Mouse (Mus musculus) midbrain, embryonic 12.5 days (tissue): ENCODE measurements around the gene 4931428L18Rik. TPM values are rescaled to one million over a fixed set of nuclear protein-coding genes. Genes with fewer than 3 reads are reported as not detected.
"Not testable (repeated sequence)": the region's sequence is repeated elsewhere in the genome, so short reads cannot be mapped to it uniquely, and the experiment has no call there.

Experiments used
- ATAC-seq: fragments of 200-750 bp; cut with Nextera tagmentation; 2 replicates; pipeline ENCODE4 v1.8.0; 2017; ENCODE audit warnings: low read depth, moderate TSS enrichment, moderate library complexity; ENCODE audit not compliant: low FRiP score
- H3K27ac ChIP-seq: fragments of 300-500 bp; sonication (generic); replicated peaks from 2 replicates; pipeline ENCODE4 v1.5.1; 2016; ENCODE audit warnings: mild to moderate bottlenecking
- H3K27me3 ChIP-seq: fragments of 300-500 bp; sonication (generic); 2 replicates; pipeline ENCODE4 v1.6.1; 2016; ENCODE audit warnings: mild to moderate bottlenecking
- H3K36me3 ChIP-seq: fragments of 300-500 bp; sonication (generic); 2 replicates; pipeline ENCODE4 v1.6.1; 2016
- H3K4me1 ChIP-seq: fragments of 300-500 bp; sonication (generic); 2 replicates; pipeline ENCODE4 v1.6.1; 2016
- H3K4me2 ChIP-seq: fragments of 300-500 bp; sonication (generic); replicated peaks from 2 replicates; pipeline ENCODE4 v1.6.1; 2016; ENCODE audit warnings: mild to moderate bottlenecking, moderate library complexity
- H3K4me3 ChIP-seq: fragments of 300-500 bp; sonication (generic); 2 replicates; pipeline ENCODE4 v1.5.1; 2016; ENCODE audit warnings: mild to moderate bottlenecking
- H3K9ac ChIP-seq: fragments of 300-500 bp; sonication (generic); replicated peaks from 2 replicates; pipeline ENCODE4 v1.6.1; 2016; ENCODE audit warnings: mild to moderate bottlenecking, moderate library complexity
- H3K9me3 ChIP-seq: fragments of 300-500 bp; sonication (generic); 2 replicates; pipeline ENCODE4 v1.6.1; 2016; ENCODE audit warnings: mild to moderate bottlenecking
- WGBS: fragments of 180-500 bp; shearing (Covaris S2); methylation state at CpG from one replicate; pipeline ENCODE4 v1.1.7; 2016; 5-methylcytosine and 5-hydroxymethylcytosine counted together
- polyA plus RNA-seq: library from polyadenylated mRNA; unstranded; fragments of >200 nt; fragmentation: Nextera tagmentation; extraction: Ambion mirVana; gene quantifications from 2 replicates; pipeline ENCODE4 v1.2.1, GENCODE M21; 2016

4931428L18Rik gene
- polyA plus RNA-seq, 1 experiment from 2014 or later, result not detected

DNA sequence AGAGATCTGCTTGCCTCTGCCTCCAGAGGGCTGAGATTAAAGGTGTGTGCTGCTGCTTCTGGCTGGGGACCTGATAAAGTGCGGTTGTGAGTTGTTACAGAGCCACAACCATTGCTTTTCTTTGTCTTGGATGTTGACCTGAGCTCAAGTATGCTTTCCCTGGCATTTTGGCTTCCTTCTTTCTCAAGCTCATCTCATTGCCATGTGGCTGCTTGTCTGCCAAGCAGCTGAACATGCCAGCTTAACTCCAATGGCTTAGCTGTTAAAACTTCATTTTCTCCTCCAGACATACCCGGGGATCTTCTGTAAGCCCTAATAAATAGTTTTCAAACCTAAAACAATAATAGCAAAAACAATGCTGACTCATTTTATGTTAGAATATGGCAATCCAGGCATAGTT lies 190.1 kb downstream of the 4931428L18Rik start:
- 85% methylated on average over 2 of the region's 2 CpGs for WGBS
- ATAC-seq, result no peak
- no peaks in the 10 kb centered on the region for H3K4me1 ChIP-seq
- no peak overlapping the region for H3K4me2 ChIP-seq
- H3K27me3 ChIP-seq, result no peaks in the 10 kb centered on the region
- no peak overlapping the region for H3K27ac ChIP-seq
- H3K36me3 ChIP-seq, result no peaks in the 10 kb centered on the region
- H3K9ac ChIP-seq, result no peak overlapping the region
- H3K4me3 ChIP-seq, result no peak overlapping the region
- no peaks in the 10 kb centered on the region for H3K9me3 ChIP-seq

DNA sequence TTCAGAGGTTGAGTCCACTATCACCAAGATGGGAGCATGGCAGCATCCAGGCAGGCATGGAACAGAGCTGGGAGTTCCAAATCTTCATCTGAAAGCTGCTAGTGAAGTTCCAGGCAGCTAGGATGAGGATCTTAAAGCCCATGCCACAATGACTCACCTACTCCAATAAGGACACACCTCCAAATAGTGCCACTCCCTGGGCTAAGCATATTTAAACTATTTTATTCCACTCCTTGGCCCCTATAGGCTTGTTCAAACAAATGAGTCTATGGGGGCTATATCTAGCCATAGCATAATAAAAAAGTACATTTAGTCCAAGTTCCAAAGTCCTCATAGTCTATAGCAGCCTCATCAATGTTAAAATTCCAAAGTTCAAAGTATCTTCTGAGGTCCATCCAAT lies 199.3 kb downstream of the 4931428L18Rik start:
- no peak overlapping the region for H3K4me3 ChIP-seq
- ATAC-seq, result no peak
- no peak overlapping the region for H3K9ac ChIP-seq
- H3K27me3 ChIP-seq, result no peaks in the 10 kb centered on the region
- no peaks in the 10 kb centered on the region for H3K9me3 ChIP-seq
- H3K27ac ChIP-seq, result no peak overlapping the region
- H3K4me1 ChIP-seq, result no peaks in the 10 kb centered on the region
- H3K4me2 ChIP-seq, result no peak overlapping the region
- no peaks in the 10 kb centered on the region for H3K36me3 ChIP-seq

DNA sequence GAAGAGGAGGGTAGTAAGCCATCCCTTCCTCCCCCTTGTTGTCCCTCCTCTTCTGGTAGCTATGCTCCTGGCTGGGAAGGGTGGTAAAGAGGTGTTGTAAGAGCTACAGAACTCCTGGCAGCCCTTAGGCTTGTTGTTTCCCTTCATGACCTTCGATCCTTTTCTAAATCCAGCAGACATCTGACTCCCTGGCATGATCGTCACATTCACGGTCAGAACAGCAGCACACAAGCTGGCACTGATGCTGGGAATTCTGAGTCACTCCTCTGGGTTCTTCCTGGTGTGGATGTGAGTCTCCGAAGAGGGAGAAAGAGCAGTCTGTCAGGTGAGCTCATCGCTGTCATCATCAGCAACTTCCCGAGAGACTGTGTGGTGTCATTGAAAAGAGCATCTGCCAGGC lies 203.2 kb downstream of the 4931428L18Rik start:
- Histone ChIP-seq H3K27me3 (no peaks in the 10 kb centered on the region), H3K9ac (no peak overlapping the region), H3K36me3 (no peaks in the 10 kb centered on the region), H3K9me3 (no peaks in the 10 kb centered on the region), H3K4me2 (no peak overlapping the region), H3K4me3 (no peak overlapping the region), H3K4me1 (no peaks in the 10 kb centered on the region), H3K27ac (no peak overlapping the region)
- 81% methylated on average over 6 of the region's 6 CpGs for WGBS
- no peak for ATAC-seq

DNA sequence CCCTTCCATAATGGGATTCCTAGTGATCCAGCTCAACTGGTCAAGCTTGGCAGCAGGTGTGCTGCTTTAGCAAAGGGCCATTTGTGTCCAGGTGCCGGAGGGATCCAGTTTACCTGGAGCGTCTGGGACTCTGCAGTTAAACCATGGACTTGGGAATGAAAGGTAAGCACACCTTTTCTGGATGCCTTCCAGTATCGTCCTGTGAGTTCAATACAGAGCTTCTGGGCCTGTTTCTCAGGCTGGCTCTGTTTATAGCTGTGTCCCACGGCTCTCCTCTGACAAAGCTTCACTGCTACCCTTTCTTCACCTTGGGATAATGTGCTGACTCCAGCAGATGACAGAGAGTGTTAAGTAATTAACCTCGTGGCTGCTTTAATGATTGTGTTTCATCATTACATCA lies 205.1 kb downstream of the 4931428L18Rik start:
- Histone ChIP-seq H3K36me3 (no peaks in the 10 kb centered on the region), H3K9me3 (no peaks in the 10 kb centered on the region), H3K9ac (no peak overlapping the region), H3K27me3 (no peaks in the 10 kb centered on the region), H3K4me3 (no peak overlapping the region), H3K4me1 (no peaks in the 10 kb centered on the region), H3K27ac (no peak overlapping the region), H3K4me2 (no peak overlapping the region)
- 82% methylated on average over 5 of the region's 5 CpGs for WGBS
- ATAC-seq, result no peak

GRCm38 (mm10) chr1:31016068-31016467 lies 206.4 kb downstream of the 4931428L18Rik start:
- Histone ChIP-seq H3K4me3 (no peak overlapping the region), H3K9ac (no peak overlapping the region), H3K9me3 (no peaks in the 10 kb centered on the region), H3K27me3 (no peaks in the 10 kb centered on the region), H3K27ac (no peak overlapping the region), H3K4me1 (no peaks in the 10 kb centered on the region), H3K36me3 (no peaks in the 10 kb centered on the region), H3K4me2 (no peak overlapping the region)
- WGBS, result 90% methylated on average over 6 of the region's 6 CpGs
- no peak for ATAC-seq

DNA sequence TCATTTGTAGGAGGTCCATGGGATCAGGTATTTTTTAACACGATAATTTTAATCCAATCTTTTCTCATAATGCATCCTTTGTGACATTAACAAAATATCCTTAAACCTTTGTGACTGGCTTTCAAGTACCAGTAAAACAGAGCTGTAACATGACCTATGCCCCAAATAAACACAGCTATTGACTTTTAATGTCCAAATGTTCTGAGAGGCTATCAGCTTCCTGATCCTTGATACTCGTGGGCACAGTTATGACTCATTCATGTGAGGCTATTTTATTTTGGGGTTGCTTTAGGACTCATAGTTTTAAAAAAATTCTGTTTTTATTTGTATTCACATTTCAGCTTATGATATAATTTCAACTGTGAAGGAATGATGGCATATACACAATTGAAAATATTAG lies 207.2 kb downstream of the 4931428L18Rik start:
- WGBS, result 75% methylated on average over 2 of the region's 2 CpGs
- no peaks in the 10 kb centered on the region for H3K9me3 ChIP-seq
- no peak for ATAC-seq

DNA sequence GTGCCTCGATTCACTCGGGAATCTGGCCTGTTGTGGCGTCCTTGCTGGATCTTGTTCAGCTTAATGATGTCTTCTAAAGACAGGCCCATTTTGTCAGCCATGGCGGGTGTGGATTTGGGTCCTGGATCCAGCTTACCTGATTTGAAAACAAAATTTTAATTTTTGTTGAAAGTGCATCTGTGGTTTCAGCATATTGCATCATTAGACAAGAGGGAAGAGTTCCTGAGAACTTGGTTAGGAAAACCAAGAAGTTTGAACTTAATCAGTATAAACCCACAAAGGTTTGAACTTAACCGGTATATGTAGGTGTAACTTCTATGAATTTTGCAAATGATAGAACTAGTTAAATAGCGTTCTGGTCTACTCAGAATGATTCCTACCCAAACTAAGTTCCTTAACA lies 244.6 kb downstream of the 4931428L18Rik start, which contains the start of gene AC153137.1:
Gene AC153137.1, minus strand, starts transcription at position 101 of the 400 bp plus-strand sequence.
- H3K27ac ChIP-seq, H3K9me3 ChIP-seq, ATAC-seq, H3K27me3 ChIP-seq, H3K4me3 ChIP-seq, H3K4me1 ChIP-seq, H3K36me3 ChIP-seq, H3K9ac ChIP-seq, H3K4me2 ChIP-seq: not testable (repeated sequence)
- 92% methylated on average over 5 of the region's 6 CpGs for WGBS

More for the DNA sequence above, 207.2 kb downstream of the 4931428L18Rik start:
- Histone ChIP-seq H3K4me2 (no peak overlapping the region), H3K9ac (no peak overlapping the region), H3K27me3 (no peaks in the 10 kb centered on the region), H3K36me3 (no peaks in the 10 kb centered on the region), H3K27ac (no peak overlapping the region), H3K4me3 (no peak overlapping the region), H3K4me1 (no peaks in the 10 kb centered on the region)

- not testable (repeated sequence) for H3K4me3 ChIP-seq
These were observed 245.2 kb downstream of the 4931428L18Rik start for GRCm38 (mm10) chr1:30977239-30977638.

DNA sequence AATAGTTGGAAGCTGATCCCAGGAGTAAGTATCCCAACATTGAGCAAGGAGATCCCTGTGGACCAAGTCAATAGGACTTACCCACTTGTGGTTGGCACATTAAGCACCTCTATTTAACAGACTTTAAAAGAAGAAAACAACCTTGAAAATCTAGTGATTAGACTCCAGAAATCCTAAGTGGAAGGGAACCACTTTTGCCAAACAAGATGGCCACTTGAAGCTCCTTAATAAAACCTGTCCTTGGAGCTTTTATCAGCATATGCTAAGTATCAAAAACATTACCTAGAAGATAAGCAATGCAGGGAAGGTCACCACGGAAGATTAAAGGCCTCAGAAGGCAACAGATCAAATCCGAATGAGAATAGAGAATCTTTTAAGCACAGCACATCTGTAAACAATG lies 270.7 kb downstream of the 4931428L18Rik start:
- 80% methylated on average over 2 of the region's 2 CpGs for whole genome bisulfite sequencing
- H3K36me3 ChIP-seq, result no peaks in the 10 kb centered on the region
- no peak overlapping the region for H3K27ac ChIP-seq
- no peaks in the 10 kb centered on the region for H3K9me3 ChIP-seq
- H3K4me2 ChIP-seq, result no peak overlapping the region
- no peak overlapping the region for H3K9ac ChIP-seq
- H3K4me3 ChIP-seq, result no peak overlapping the region
- no peak for ATAC-seq
- H3K4me1 ChIP-seq, result peaks cover 15% of the 10 kb centered on the region
- H3K27me3 ChIP-seq, result no peaks in the 10 kb centered on the region

More at GRCm38 (mm10) chr1:30977239-30977638, 245.2 kb downstream of the 4931428L18Rik start:
- not testable (repeated sequence) for H3K27ac ChIP-seq, H3K27me3 ChIP-seq, H3K9me3 ChIP-seq, H3K4me1 ChIP-seq, H3K4me2 ChIP-seq, H3K36me3 ChIP-seq, H3K9ac ChIP-seq, ATAC-seq
- 90% methylated on average over 7 of the region's 7 CpGs for WGBS

GRCm38 (mm10) chr1:30950456-30950835 lies 272.0 kb downstream of the 4931428L18Rik start:
- H3K36me3 ChIP-seq, result no peaks in the 10 kb centered on the region
- H3K4me1 ChIP-seq, result peaks cover 19% of the 10 kb centered on the region
- H3K4me2 ChIP-seq, result peak overlapping the region; percentile 55
- no peaks in the 10 kb centered on the region for H3K27me3 ChIP-seq
- ATAC-seq, result no peak
- H3K27ac ChIP-seq, result peak overlapping the region; percentile 99
- H3K4me3 ChIP-seq, result peak overlapping the region; percentile 81
- no peaks in the 10 kb centered on the region for H3K9me3 ChIP-seq
- WGBS, result 43% methylated on average over 5 of the region's 5 CpGs
- H3K9ac ChIP-seq, result peak overlapping the region; percentile 75

DNA sequence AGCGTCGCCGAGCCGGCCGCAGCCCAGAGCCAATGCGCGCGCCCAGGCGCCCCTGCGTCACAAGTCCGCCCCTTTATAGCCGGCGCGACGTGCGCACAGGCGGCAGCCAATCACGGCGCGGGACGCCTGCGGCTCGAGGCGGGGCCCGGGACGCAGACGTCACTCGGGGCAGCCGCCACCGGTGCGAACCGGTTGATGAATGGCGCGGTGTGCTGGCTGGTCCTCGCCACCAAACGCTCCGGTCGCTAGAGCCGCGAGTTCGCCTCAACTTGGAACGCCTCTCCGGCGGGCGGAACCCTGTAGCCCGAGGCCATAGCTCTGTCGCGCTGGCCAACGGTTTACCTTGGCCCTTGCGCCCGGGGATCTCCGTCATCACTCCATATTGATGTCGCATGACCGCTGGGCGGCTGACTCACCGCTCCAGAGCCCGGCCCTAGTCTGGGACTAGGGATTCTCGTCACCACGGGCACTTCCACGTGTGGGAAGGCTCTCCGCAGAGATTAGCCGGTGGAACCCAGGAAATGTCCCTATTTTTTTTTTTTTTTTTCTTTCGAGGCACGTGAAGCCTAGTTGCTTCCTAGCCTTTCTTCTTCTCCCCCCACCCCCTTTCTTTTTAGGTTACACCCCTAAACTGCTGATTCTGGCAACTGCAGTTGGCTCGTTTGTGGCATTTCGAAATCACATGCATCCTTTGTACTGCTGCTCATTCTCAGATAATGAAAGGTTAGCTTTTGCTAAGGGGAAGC lies 272.6 kb downstream of the 4931428L18Rik start:
- no peaks in the 10 kb centered on the region for H3K27me3 ChIP-seq
- peak overlapping the region; percentile 99 for H3K27ac ChIP-seq
- WGBS, result under 1% methylated on average over 64 of the region's 66 CpGs
- H3K4me1 ChIP-seq, result peaks cover 19% of the 10 kb centered on the region
- H3K4me3 ChIP-seq, result peak overlapping the region; percentile 81
- no peaks in the 10 kb centered on the region for H3K9me3 ChIP-seq
- peak; percentile 98 for ATAC-seq
- peak overlapping the region; percentile 75 for H3K9ac ChIP-seq
- H3K4me2 ChIP-seq, result peak overlapping the region; percentile 55
- H3K36me3 ChIP-seq, result peaks cover 4% of the 10 kb centered on the region

DNA sequence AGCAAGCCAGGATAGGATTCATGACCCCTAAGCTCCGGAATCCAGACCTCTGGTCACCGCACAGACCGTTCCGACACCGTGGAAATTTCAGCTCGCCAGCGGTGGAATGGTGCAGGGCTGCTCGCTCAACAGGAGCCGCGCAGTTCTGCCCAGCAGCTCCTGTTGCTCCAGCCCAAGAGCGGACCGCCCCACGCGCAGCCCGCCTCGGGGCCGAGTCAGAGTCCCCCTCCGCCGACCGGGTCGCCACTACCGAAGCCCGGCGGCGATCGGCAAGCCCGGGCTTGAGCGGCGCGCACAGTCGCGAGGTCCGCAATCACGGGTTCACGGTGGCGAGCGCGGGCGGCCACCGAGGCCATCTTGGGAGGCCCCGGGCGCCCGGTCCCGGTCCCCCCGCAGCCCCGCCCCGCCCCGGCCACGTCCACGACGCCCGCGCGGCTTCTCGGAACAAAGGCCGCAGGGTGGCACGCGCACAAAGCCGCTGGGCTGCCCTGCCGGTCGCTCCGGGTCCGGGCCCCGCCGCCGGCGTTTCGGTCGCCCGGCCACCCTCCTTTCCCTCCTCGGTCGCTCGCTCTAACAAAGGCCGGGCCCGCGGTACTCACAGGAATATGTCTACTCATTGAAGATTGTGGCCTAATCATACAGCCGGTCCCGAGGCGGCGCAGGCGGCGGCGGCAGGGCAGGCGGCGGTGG lies 273.4 kb downstream of the 4931428L18Rik start:
- Histone ChIP-seq H3K27ac (peak overlapping the region; percentile 99), H3K9ac (peak overlapping the region; percentile 96), H3K9me3 (no peaks in the 10 kb centered on the region), H3K36me3 (peaks cover 12% of the 10 kb centered on the region), H3K27me3 (no peaks in the 10 kb centered on the region), H3K4me2 (peak overlapping the region; percentile 57), H3K4me3 (peak overlapping the region; percentile 81), H3K4me1 (peaks cover 19% of the 10 kb centered on the region)
- under 1% methylated on average over 64 of the region's 85 CpGs for WGBS
- ATAC-seq, result peak; percentile 61
